Mouse (Mus musculus) hindbrain, embryonic 12.5 days (tissue): Measurements from ENCODE around the gene Sp100. TPM values are rescaled to one million over a fixed set of nuclear protein-coding genes. Genes with fewer than 3 reads are reported as not detected.

Source experiments
- ATAC-seq: fragments of 200-750 bp; cut with Nextera tagmentation; 2 replicates; pipeline ENCODE4 v1.8.0; 2017; ENCODE audit warnings: moderate TSS enrichment; ENCODE audit not compliant: low FRiP score
- H3K27ac ChIP-seq: fragments of 300-500 bp; sonication (generic); 2 replicates; pipeline ENCODE4 v1.5.1; 2016; ENCODE audit warnings: mild to moderate bottlenecking
- H3K27me3 ChIP-seq: fragments of 300-500 bp; sonication (generic); 2 replicates; pipeline ENCODE4 v1.6.1; 2016; ENCODE audit warnings: mild to moderate bottlenecking
- H3K36me3 ChIP-seq: fragments of 300-500 bp; sonication (generic); 2 replicates; pipeline ENCODE4 v1.6.1; 2016; ENCODE audit warnings: mild to moderate bottlenecking
- H3K4me1 ChIP-seq: fragments of 300-500 bp; sonication (generic); 2 replicates; pipeline ENCODE4 v1.6.1; 2016
- H3K4me2 ChIP-seq: fragments of 300-500 bp; sonication (generic); replicated peaks from 2 replicates; pipeline ENCODE4 v1.6.1; 2016; ENCODE audit warnings: mild to moderate bottlenecking
- H3K4me3 ChIP-seq: fragments of 300-500 bp; sonication (generic); 2 replicates; pipeline ENCODE4 v1.5.1; 2016; ENCODE audit warnings: mild to moderate bottlenecking
- H3K9ac ChIP-seq: fragments of 300-500 bp; sonication (generic); 2 replicates; pipeline ENCODE4 v1.6.1; 2016; ENCODE audit warnings: mild to moderate bottlenecking, moderate library complexity
- H3K9me3 ChIP-seq: fragments of 300-500 bp; sonication (generic); replicated peaks from 2 replicates; pipeline ENCODE4 v1.6.1; 2016; ENCODE audit warnings: mild to moderate bottlenecking
- WGBS: fragments of 180-500 bp; shearing (Covaris S2); methylation state at CpG from one replicate; pipeline ENCODE4 v1.1.7; 2016; 5-methylcytosine and 5-hydroxymethylcytosine counted together
- polyA plus RNA-seq: library from polyadenylated mRNA; unstranded; fragments of >200 nt; fragmentation: Nextera tagmentation; extraction: Ambion mirVana; gene quantifications from 2 replicates; pipeline ENCODE4 v1.2.1, GENCODE M21; 2016

Gene Sp100
- polyA plus RNA-seq, 1 experiment from 2014 or later, result 0.62 TPM

DNA sequence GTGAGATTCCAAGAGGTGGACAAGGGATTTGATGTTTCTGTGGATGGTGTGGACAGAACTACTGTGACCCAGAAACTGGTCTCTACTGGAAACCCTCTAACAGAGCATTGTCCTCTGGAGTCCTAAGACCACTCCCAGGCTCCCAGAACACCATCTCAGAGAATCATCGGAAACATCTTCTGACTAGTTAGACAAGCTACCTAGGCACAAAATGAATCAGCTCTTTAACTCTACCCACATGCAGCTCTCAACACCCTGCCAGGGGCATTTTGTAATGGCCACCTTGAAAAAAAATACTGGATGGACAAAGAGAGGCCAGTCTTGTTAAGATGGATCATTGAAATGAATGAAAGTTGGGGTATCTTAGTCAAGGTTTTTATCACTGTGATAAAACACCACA, 55.8 kb downstream of the Sp100 start:
- H3K4me2 ChIP-seq, result no peak overlapping the region
- H3K27me3 ChIP-seq, result no peaks in the 10 kb centered on the region
- WGBS, result 96% methylated on average over 1 of the region's 1 CpGs

DNA sequence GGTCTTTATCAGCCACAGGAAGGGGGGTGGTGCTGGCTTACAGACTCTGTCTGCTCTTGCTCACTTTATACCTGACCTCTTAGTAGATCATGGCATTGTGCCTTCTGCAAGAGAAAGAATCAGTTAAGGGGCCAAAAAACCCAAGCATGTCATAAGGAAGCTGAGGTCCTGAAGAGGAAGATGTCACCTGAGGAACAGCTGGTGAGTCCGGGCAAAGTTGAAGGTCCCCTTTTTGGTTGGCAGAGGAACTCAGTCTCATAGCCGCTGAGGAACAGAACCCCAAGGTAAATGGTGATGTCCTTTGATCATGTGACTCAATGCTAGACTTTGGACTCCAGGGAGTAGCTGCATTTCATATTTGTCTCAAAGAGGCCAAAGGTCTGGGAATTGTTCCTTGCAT, 57.0 kb downstream of the Sp100 start:
- WGBS, result 89% methylated on average over 2 of the region's 2 CpGs
- H3K4me3 ChIP-seq, result no peak overlapping the region
- H3K36me3 ChIP-seq, result no peaks in the 10 kb centered on the region
- H3K9ac ChIP-seq, result no peak overlapping the region
- no peak for ATAC-seq
- H3K27me3 ChIP-seq, result no peaks in the 10 kb centered on the region
- no peaks in the 10 kb centered on the region; the same call in 1 of the 2 replicates for H3K9me3 ChIP-seq
- no peak overlapping the region for H3K27ac ChIP-seq
- no peaks in the 10 kb centered on the region for H3K4me1 ChIP-seq
- no peak overlapping the region for H3K4me2 ChIP-seq

More for the DNA sequence above, 55.8 kb downstream of the Sp100 start:
- Histone ChIP-seq H3K4me1 (no peaks in the 10 kb centered on the region), H3K27ac (no peak overlapping the region), H3K4me3 (no peak overlapping the region), H3K9ac (no peak overlapping the region), H3K9me3 (no peaks in the 10 kb centered on the region; the same call in 1 of the 2 replicates), H3K36me3 (no peaks in the 10 kb centered on the region)
- ATAC-seq, result no peak

DNA sequence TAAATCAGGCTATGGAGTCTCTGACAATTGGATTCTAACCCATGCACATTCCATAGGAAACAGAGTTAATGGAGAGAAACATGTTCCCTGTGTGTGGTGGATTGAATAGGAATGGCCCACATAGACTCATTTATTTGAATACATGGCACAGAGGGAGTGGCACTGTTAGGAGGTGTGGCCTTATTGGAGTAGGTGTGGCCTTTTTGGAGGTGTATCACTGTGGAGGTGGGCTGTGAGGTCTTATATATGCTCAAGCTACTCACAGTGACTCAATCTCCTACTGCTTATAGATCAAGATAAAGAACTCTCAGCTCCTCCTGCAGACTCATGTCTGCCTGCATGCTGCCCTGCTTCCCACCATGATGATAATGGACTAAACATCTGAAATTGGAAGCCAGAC, 64.7 kb downstream of the Sp100 start:
- Histone ChIP-seq H3K4me1 (0 out of 2 replicates have a peak, but pooled peaks cover 3% of the 10 kb centered on the region), H3K9ac (no peak overlapping the region), H3K27ac (no peak overlapping the region), H3K9me3 (no peaks in the 10 kb centered on the region), H3K4me3 (no peak overlapping the region), H3K27me3 (no peaks in the 10 kb centered on the region), H3K4me2 (no peak overlapping the region), H3K36me3 (no peaks in the 10 kb centered on the region)
- no peak for ATAC-seq

DNA sequence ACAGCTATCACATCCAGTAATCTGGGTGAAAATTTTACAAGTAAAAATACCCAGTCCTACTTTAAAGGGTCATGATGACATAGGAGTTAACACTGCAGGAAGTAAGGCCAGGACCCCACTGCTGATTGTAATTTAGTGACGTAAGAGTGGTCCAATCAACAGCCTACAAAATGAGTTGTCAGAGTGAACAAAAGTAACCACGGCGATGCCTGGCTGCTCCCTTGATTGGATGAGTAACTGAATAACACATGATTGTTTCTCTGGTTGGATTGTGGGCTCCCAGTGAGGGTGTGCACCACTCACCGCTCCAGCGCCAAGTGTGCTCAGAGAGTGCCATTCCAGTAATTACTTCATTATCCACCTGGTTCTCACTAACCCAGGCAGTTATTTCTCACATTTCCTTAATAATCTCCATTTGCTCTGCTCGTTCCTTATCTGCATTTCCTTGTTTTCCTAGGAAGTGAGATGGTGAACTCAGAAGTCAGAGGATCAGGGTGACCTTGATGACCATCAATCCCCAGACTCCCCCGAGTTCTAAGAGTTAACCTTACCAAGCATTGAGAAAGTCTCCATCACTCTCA, 66.7 kb downstream of the Sp100 start:
- H3K9ac ChIP-seq, result no peak overlapping the region
- H3K4me3 ChIP-seq, result no peak overlapping the region
- ATAC-seq, result no peak
- no peak overlapping the region for H3K27ac ChIP-seq
- H3K4me1 ChIP-seq, result peaks cover 8% of the 10 kb centered on the region
- H3K27me3 ChIP-seq, result no peaks in the 10 kb centered on the region
- H3K9me3 ChIP-seq, result no peaks in the 10 kb centered on the region
- no peaks in the 10 kb centered on the region for H3K36me3 ChIP-seq
- 50% methylated on average over 7 of the region's 7 CpGs for WGBS
- no peak overlapping the region for H3K4me2 ChIP-seq

DNA sequence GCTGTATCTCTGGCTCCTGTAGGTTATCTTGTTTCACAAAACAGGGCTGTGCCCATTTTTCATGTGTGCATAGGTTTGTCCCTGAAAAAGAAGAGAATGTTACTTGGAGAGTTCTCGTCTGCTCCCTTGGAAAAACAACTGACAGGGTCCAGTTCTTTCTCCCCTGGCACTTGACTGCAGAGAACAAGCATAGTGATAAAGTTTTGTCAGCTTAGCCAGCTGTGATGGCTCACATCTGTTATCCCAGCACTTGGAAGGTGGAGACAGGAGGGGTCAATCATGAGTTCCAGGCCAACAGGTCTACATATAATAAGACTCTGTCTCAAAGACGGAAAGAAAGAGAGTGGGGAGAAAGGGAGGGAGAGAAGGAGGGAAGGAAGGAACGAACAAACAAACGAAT, 69.3 kb downstream of the Sp100 start:
- H3K4me2 ChIP-seq, result no peak overlapping the region
- WGBS, result 80% methylated on average over 4 of the region's 4 CpGs
- H3K27me3 ChIP-seq, result no peaks in the 10 kb centered on the region
- H3K4me3 ChIP-seq, result no peak overlapping the region
- no peaks in the 10 kb centered on the region for H3K36me3 ChIP-seq
- H3K9me3 ChIP-seq, result no peaks in the 10 kb centered on the region
- no peak overlapping the region for H3K9ac ChIP-seq
- H3K4me1 ChIP-seq, result peaks cover 8% of the 10 kb centered on the region
- no peak for ATAC-seq
- H3K27ac ChIP-seq, result no peak overlapping the region

DNA sequence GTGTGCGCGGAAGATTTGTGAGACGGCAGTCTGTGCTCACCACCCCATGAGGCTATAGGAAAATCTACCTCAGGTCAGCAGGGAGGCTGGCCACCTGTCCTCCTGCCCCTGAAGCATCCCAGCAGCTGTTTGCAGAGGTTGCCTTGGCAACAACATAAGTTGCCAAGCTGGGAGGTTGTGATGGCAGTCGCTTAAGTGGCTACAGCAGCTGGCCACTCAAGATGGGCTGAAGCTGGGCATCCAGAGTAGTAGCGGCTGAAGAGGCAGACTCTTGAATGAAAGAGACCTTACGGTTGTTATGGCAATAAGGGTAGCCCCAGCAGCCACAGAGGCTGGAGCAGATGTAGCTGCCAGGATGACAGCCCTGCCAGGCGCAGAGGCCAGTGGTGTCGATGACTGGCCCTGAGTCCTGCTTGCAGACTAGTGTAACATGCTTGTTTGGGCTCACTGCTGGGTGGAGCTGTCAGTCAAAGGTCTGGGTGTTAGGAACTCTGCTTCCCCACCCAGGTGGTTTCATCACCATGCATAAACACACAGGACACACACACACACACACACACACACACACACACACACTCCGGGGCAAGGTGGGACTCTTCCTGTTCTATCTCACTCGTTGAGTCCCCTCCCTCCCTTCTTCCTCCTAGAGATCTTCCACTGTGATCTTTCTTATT, 70.6 kb downstream of the Sp100 start:
- WGBS, result 59% methylated on average over 10 of the region's 10 CpGs
- H3K27ac ChIP-seq, result no peak overlapping the region
- H3K36me3 ChIP-seq, result no peaks in the 10 kb centered on the region
- no peak overlapping the region for H3K4me2 ChIP-seq
- H3K9me3 ChIP-seq, result no peaks in the 10 kb centered on the region
- H3K4me3 ChIP-seq, result no peak overlapping the region
- peaks cover 8% of the 10 kb centered on the region for H3K4me1 ChIP-seq
- H3K27me3 ChIP-seq, result no peaks in the 10 kb centered on the region
- H3K9ac ChIP-seq, result no peak overlapping the region
- ATAC-seq, result peak; percentile 55

DNA sequence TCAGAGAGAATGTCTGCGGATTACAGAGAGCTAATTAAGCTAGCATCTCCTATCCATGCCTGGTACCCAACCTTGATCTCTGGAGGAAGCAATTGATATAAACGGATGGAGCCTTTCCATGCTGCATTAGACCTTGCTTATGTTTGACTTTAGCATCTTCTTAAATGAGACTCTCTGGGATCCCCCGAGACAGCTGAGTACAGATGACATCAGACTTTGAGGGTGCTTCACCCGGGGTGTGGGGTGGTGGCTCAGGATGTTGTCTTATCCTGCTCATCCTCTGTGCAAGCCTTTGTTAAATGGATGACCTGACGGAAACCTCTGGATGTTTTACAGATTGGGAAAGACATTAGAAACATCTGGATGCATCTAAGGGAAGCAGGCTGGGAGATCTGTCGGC, 80.7 kb downstream of the Sp100 start:
- Histone ChIP-seq H3K4me3 (no peak overlapping the region), H3K4me1 (no peaks in the 10 kb centered on the region), H3K27me3 (no peaks in the 10 kb centered on the region), H3K9ac (no peak overlapping the region), H3K36me3 (no peaks in the 10 kb centered on the region), H3K9me3 (no peaks in the 10 kb centered on the region), H3K4me2 (no peak overlapping the region), H3K27ac (no peak overlapping the region)
- 82% methylated on average over 6 of the region's 6 CpGs for WGBS
- no peak for ATAC-seq

DNA sequence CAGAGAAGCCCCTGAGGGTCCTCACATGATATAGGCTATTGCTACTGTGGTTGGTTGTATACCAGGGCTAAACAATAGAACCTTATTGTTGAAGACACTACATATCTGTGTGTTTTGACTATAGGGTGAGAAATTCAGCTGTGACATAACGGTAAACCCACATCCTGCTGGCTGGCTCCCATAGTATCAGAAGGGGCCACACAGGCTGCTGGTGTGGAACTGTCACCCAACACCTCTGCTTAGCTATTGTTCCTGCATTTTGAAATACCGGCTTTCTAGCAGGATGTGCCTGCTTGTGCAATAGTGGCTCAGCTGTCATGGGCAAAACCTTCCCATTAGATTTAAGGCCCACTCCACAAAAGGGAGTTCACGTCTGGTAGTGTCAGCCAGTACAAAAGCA, 82.8 kb downstream of the Sp100 start:
- no peaks in the 10 kb centered on the region for H3K36me3 ChIP-seq
- H3K27me3 ChIP-seq, result no peaks in the 10 kb centered on the region

DNA sequence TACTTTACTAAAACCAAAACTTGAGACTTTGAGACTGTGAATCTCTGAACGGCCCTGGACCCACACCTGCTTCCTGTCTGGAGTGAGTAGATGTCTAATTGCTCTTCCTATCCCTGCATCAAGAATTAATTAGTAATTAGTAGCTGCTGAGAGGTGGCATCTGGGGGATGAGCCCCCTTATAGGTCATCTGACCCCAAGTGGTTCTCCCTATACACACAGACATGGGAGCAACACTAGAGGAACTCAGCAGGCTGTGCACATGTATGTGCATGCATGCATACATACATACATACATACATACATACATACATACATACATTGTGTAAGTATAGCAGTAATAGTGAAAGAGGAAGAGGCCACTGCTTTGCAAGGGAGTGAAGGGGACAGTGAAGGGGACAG, 84.7 kb downstream of the Sp100 start:
- H3K27me3 ChIP-seq, result no peaks in the 10 kb centered on the region
- 81% methylated on average over 1 of the region's 1 CpGs for WGBS
- no peak overlapping the region for H3K4me3 ChIP-seq
- no peaks in the 10 kb centered on the region for H3K9me3 ChIP-seq
- ATAC-seq, result no peak
- H3K27ac ChIP-seq, result no peak overlapping the region
- no peak overlapping the region for H3K4me2 ChIP-seq
- H3K9ac ChIP-seq, result no peak overlapping the region
- no peaks in the 10 kb centered on the region for H3K4me1 ChIP-seq
- H3K36me3 ChIP-seq, result no peaks in the 10 kb centered on the region

More for the DNA sequence above, 82.8 kb downstream of the Sp100 start:
- H3K27ac ChIP-seq, result no peak overlapping the region
- no peak overlapping the region for H3K4me2 ChIP-seq
- H3K4me3 ChIP-seq, result no peak overlapping the region
- no peaks in the 10 kb centered on the region for H3K4me1 ChIP-seq
- no peak overlapping the region for H3K9ac ChIP-seq
- WGBS, result 86% methylated on average over 3 of the region's 3 CpGs
- no peaks in the 10 kb centered on the region for H3K9me3 ChIP-seq
- ATAC-seq, result no peak

DNA sequence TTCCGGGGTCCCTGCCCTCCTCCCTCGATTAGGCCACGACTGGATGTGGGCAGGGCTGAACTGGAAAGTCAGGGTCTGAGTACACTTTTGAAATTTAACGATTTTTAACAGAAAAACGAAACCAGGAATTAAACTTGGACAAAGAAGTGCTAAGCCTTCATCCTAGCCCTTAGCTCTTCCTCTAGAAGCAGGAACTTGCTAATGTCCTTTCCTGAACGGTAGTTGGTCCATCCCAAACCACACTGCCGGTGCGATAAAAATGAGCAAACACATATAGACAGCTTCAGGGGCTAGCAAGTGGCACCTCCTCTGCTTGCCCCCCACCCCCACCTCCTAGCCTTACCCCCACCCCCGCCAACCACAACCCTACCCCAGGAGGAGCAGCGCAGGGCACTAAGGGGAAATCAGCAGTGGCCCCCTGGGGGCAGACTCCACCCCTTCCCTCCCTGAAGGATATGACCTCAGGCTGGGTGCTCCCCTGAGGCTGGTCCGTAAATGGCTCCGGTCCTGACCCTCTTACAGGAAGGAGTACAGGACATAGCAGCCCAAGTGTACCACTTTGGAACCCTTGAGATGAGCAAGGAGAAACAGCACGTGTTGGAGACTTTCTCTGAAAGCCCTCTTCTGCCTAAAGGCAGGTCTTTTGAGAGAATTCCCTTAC, 85.8 kb downstream of the Sp100 start:
- WGBS, result 75% methylated on average over 13 of the region's 13 CpGs
- H3K4me2 ChIP-seq, result no peak overlapping the region; the same call in 1 of the 2 replicates
- no peak overlapping the region for H3K9ac ChIP-seq
- no peaks in the 10 kb centered on the region for H3K27me3 ChIP-seq
- no peaks in the 10 kb centered on the region for H3K36me3 ChIP-seq
- H3K27ac ChIP-seq, result no peak overlapping the region
- no peak overlapping the region for H3K4me3 ChIP-seq
- ATAC-seq, result peak; percentile 35; the same call in 1 of the 2 replicates
- H3K4me1 ChIP-seq, result no peaks in the 10 kb centered on the region
- no peaks in the 10 kb centered on the region for H3K9me3 ChIP-seq

DNA sequence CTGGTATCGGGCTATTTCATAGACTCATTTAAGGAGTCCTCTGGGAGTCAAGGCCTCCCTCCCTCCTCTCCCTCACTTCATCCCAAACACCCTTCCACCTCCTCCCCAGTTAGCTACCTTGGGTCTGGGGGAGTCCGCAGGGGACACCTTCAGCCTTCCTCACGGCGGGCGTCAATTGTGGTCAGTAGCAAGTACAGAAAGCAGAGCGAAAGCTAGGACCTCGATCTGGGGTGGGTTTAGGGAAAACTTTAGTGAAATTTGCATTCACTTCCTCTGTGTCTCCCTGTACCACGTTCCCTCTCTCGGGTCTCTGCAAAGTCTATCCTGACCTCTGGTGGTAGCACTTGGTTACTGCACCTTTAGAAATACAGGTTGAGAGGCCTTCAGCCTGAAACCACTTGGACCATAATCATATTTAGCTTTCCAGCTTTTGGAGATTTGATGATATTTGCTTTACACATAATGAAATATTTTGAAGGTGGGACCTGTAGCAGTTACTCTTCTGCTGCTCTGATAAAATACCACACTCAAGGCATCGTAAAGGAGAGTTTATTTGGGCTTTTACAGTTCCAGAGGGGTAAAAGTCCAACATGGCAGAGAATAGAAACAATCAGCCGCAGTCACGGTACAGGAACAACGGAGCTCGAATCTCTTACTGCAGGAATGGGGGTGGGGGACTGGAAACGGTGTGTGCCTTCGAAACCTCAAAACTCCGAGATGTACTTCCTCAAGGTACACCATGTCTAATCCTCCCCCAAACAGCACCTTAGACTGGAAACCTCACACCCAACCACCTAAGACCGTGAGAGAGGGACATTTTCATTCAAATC, 86.8 kb downstream of the Sp100 start:
- H3K9ac ChIP-seq, result no peak overlapping the region
- peak overlapping the region; percentile 30 for H3K4me2 ChIP-seq
- peak; percentile 46; the same call in 1 of the 2 replicates for ATAC-seq
- H3K9me3 ChIP-seq, result no peaks in the 10 kb centered on the region
- 40% methylated on average over 18 of the region's 18 CpGs for WGBS
- no peaks in the 10 kb centered on the region for H3K36me3 ChIP-seq
- H3K4me1 ChIP-seq, result no peaks in the 10 kb centered on the region
- 0 out of 2 replicates have a peak overlapping the region, but pooled peaks have one; percentile 10 for H3K4me3 ChIP-seq
- H3K27me3 ChIP-seq, result no peaks in the 10 kb centered on the region
- no peak overlapping the region for H3K27ac ChIP-seq

DNA sequence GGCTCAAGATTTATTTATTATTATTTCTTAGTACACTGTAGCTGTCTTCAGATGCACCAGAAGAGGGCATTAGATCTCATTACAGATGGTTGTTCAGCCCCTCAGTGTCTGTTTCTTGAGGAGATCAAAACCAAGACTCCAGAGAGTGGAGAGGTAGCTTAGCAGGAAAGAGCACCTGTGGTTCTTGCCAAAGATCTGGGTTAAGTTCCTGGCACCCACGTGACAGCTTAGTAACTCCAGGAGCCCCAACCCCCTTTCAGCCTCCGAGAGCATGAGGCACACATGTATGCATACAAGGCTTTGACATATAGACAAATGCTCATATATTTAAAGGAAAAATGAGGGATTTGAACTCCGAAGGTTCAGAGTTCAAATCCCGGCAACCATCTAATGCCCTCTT, 89.2 kb downstream of the Sp100 start:
- WGBS, result 98% methylated on average over 4 of the region's 4 CpGs
- H3K4me3 ChIP-seq, result no peak overlapping the region
- ATAC-seq, result no peak
- H3K27me3 ChIP-seq, result no peaks in the 10 kb centered on the region
- H3K9ac ChIP-seq, result no peak overlapping the region
- no peak overlapping the region for H3K27ac ChIP-seq
- H3K9me3 ChIP-seq, result no peaks in the 10 kb centered on the region
- no peak overlapping the region for H3K4me2 ChIP-seq
- 0 out of 2 replicates have a peak, but pooled peaks cover 8% of the 10 kb centered on the region for H3K4me1 ChIP-seq
- no peaks in the 10 kb centered on the region for H3K36me3 ChIP-seq
